Mouse (Mus musculus): ENCODE data around the gene Rbm38. TPM values are rescaled to one million over a fixed set of nuclear protein-coding genes. Genes with fewer than 3 reads are reported as not detected.

The Rbm38 gene
- polyA plus RNA-seq, 1 experiment from 2014 or later: 56.6 TPM

GRCm38 (mm10) chr2:173019322-173019721 is 976 bp upstream of the Rbm38 start:
- WGBS: 13% methylated on average over 9 of the region's 9 CpGs
- peaks cover 4% of the 10 kb centered on the region; the same call in 1 of the 2 replicates for H3K27me3 ChIP-seq (replicated peaks)
- H3K9me3 ChIP-seq: no peaks in the 10 kb centered on the region
- peaks cover 12% of the 10 kb centered on the region for H3K36me3 ChIP-seq
- H3K9ac ChIP-seq: no peak overlapping the region
- peaks cover 34% of the 10 kb centered on the region for H3K4me1 ChIP-seq
- H3K27ac ChIP-seq: no peak overlapping the region
- ATAC-seq (ENCODE audit: insufficient read depth, low FRiP score, low read depth): no peak
- H3K4me3 ChIP-seq (replicated peaks): peak overlapping the region; percentile 37
- H3K4me2 ChIP-seq: peak overlapping the region; percentile 79

- Histone ChIP-seq H3K9me3 (no peaks in the 10 kb centered on the region), H3K4me1 (peaks cover 38% of the 10 kb centered on the region), H3K27me3 (replicated peaks) (peaks cover 4% of the 10 kb centered on the region; the same call in 1 of the 2 replicates), H3K4me3 (replicated peaks) (peak overlapping the region; percentile 37), H3K9ac (no peak overlapping the region), H3K27ac (no peak overlapping the region), H3K4me2 (peak overlapping the region; percentile 79), H3K36me3 (peaks cover 8% of the 10 kb centered on the region)
- under 1% methylated on average over 29 of the region's 29 CpGs for WGBS
- peak; percentile 84 for ATAC-seq (ENCODE audit: insufficient read depth, low FRiP score, low read depth)
Observed at GRCm38 (mm10) chr2:173019790-173020189, 508 bp upstream of the Rbm38 start.

GRCm38 (mm10) chr2:173021633-173022055 is 1.3 kb downstream of the Rbm38 start:
- peaks cover 4% of the 10 kb centered on the region; the same call in 1 of the 2 replicates for H3K27me3 ChIP-seq (replicated peaks)
- H3K36me3 ChIP-seq: 0 out of 2 replicates have a peak, but pooled peaks cover 5% of the 10 kb centered on the region
- peak overlapping the region; percentile 62; the same call in 1 of the 2 replicates for H3K9ac ChIP-seq
- peak overlapping the region; percentile 86 for H3K4me2 ChIP-seq
- no peaks in the 10 kb centered on the region for H3K9me3 ChIP-seq
- under 1% methylated on average over 54 of the region's 54 CpGs for WGBS
- peak; percentile 67 for ATAC-seq (ENCODE audit: insufficient read depth, low FRiP score, low read depth)
- H3K4me3 ChIP-seq (replicated peaks): peak overlapping the region; percentile 75
- H3K4me1 ChIP-seq: peaks cover 57% of the 10 kb centered on the region
- peak overlapping the region; percentile 32; the same call in 1 of the 2 replicates for H3K27ac ChIP-seq

GRCm38 (mm10) chr2:173022056-173022681 is 1.9 kb downstream of the Rbm38 start:
- H3K4me1 ChIP-seq: peaks cover 61% of the 10 kb centered on the region
- under 1% methylated on average over 49 of the region's 51 CpGs for WGBS
- peak overlapping the region; percentile 62; the same call in 1 of the 2 replicates for H3K9ac ChIP-seq
- peaks cover 4% of the 10 kb centered on the region; the same call in 1 of the 2 replicates for H3K27me3 ChIP-seq (replicated peaks)
- peak overlapping the region; percentile 75 for H3K4me3 ChIP-seq (replicated peaks)
- 0 out of 2 replicates have a peak, but pooled peaks cover 5% of the 10 kb centered on the region for H3K36me3 ChIP-seq
- peak overlapping the region; percentile 32; the same call in 1 of the 2 replicates for H3K27ac ChIP-seq
- peak overlapping the region; percentile 86 for H3K4me2 ChIP-seq
- no peaks in the 10 kb centered on the region for H3K9me3 ChIP-seq
- no peak; the same call in 1 of the 2 replicates for ATAC-seq (ENCODE audit: insufficient read depth, low FRiP score, low read depth)

GRCm38 (mm10) chr2:173022813-173023212 is 2.5 kb downstream of the Rbm38 start:
- Histone ChIP-seq H3K9me3 (no peaks in the 10 kb centered on the region), H3K4me2 (peak overlapping the region; percentile 86), H3K4me3 (replicated peaks) (peak overlapping the region; percentile 75), H3K27me3 (replicated peaks) (peaks cover 4% of the 10 kb centered on the region; the same call in 1 of the 2 replicates), H3K4me1 (peaks cover 68% of the 10 kb centered on the region), H3K27ac (no peak overlapping the region), H3K36me3 (0 out of 2 replicates have a peak, but pooled peaks cover 5% of the 10 kb centered on the region), H3K9ac (peak overlapping the region; percentile 62; the same call in 1 of the 2 replicates)
- WGBS: 29% methylated on average over 10 of the region's 10 CpGs
- no peak for ATAC-seq (ENCODE audit: insufficient read depth, low FRiP score, low read depth)

- Histone ChIP-seq H3K36me3 (0 out of 2 replicates have a peak, but pooled peaks cover 5% of the 10 kb centered on the region), H3K4me2 (peak overlapping the region; percentile 86), H3K4me1 (peaks cover 70% of the 10 kb centered on the region), H3K9ac (peak overlapping the region; percentile 13; the same call in 1 of the 2 replicates), H3K4me3 (replicated peaks) (peak overlapping the region; percentile 75), H3K27me3 (replicated peaks) (peaks cover 4% of the 10 kb centered on the region; the same call in 1 of the 2 replicates), H3K9me3 (no peaks in the 10 kb centered on the region), H3K27ac (no peak overlapping the region)
- WGBS: 67% methylated on average over 7 of the region's 7 CpGs
- ATAC-seq (ENCODE audit: insufficient read depth, low FRiP score, low read depth): no peak
Observed at GRCm38 (mm10) chr2:173023371-173023851, 3.1 kb downstream of the Rbm38 start.

- H3K27ac ChIP-seq: no peak overlapping the region
- 0 out of 2 replicates have a peak, but pooled peaks cover 5% of the 10 kb centered on the region for H3K36me3 ChIP-seq
- 66% methylated on average over 4 of the region's 4 CpGs for WGBS
- H3K9me3 ChIP-seq: no peaks in the 10 kb centered on the region
- H3K4me3 ChIP-seq (replicated peaks): peak overlapping the region; percentile 75
- H3K4me2 ChIP-seq: peak overlapping the region; percentile 86
- peak; percentile 9; the same call in 1 of the 2 replicates for ATAC-seq (ENCODE audit: insufficient read depth, low FRiP score, low read depth)
- peak overlapping the region; percentile 13; the same call in 1 of the 2 replicates for H3K9ac ChIP-seq
- H3K27me3 ChIP-seq (replicated peaks): peaks cover 4% of the 10 kb centered on the region; the same call in 1 of the 2 replicates
- peaks cover 68% of the 10 kb centered on the region for H3K4me1 ChIP-seq
Observed at GRCm38 (mm10) chr2:173023966-173024365, 3.7 kb downstream of the Rbm38 start.

- 79% methylated on average over 8 of the region's 8 CpGs for WGBS
- Histone ChIP-seq H3K9ac (no peak overlapping the region), H3K36me3 (0 out of 2 replicates have a peak, but pooled peaks cover 6% of the 10 kb centered on the region), H3K4me1 (peaks cover 66% of the 10 kb centered on the region), H3K4me2 (peak overlapping the region; percentile 86), H3K27me3 (replicated peaks) (peaks cover 4% of the 10 kb centered on the region; the same call in 1 of the 2 replicates), H3K9me3 (no peaks in the 10 kb centered on the region), H3K27ac (no peak overlapping the region), H3K4me3 (replicated peaks) (peak overlapping the region; percentile 75; the same call in 1 of the 2 replicates)
- no peak for ATAC-seq (ENCODE audit: insufficient read depth, low FRiP score, low read depth)
Observed at GRCm38 (mm10) chr2:173024392-173024791, 4.1 kb downstream of the Rbm38 start.

- no peak overlapping the region for H3K4me3 ChIP-seq (replicated peaks)
- H3K9me3 ChIP-seq: no peaks in the 10 kb centered on the region
- H3K4me1 ChIP-seq: peaks cover 61% of the 10 kb centered on the region
- H3K4me2 ChIP-seq: peak overlapping the region; percentile 86
- H3K27ac ChIP-seq: peak overlapping the region; percentile 77; the same call in 1 of the 2 replicates
- ATAC-seq (ENCODE audit: insufficient read depth, low FRiP score, low read depth): no peak
- peaks cover 4% of the 10 kb centered on the region; the same call in 1 of the 2 replicates for H3K27me3 ChIP-seq (replicated peaks)
- 30% methylated on average over 4 of the region's 4 CpGs for WGBS
- H3K36me3 ChIP-seq: 0 out of 2 replicates have a peak, but pooled peaks cover 10% of the 10 kb centered on the region
- no peak overlapping the region for H3K9ac ChIP-seq
Observed at GRCm38 (mm10) chr2:173024938-173025337, 4.6 kb downstream of the Rbm38 start.

GRCm38 (mm10) chr2:173026286-173026685 is 6.0 kb downstream of the Rbm38 start:
- no peak overlapping the region for H3K9ac ChIP-seq
- peaks cover 60% of the 10 kb centered on the region for H3K4me1 ChIP-seq
- H3K4me3 ChIP-seq (replicated peaks): no peak overlapping the region
- no peaks in the 10 kb centered on the region for H3K9me3 ChIP-seq
- ATAC-seq (ENCODE audit: insufficient read depth, low FRiP score, low read depth): no peak
- 0 out of 2 replicates have a peak, but pooled peaks cover 10% of the 10 kb centered on the region for H3K36me3 ChIP-seq
- WGBS: 66% methylated on average over 5 of the region's 5 CpGs
- H3K27me3 ChIP-seq (replicated peaks): no peaks in the 10 kb centered on the region
- peak overlapping the region; percentile 25 for H3K4me2 ChIP-seq
- peak overlapping the region; percentile 77 for H3K27ac ChIP-seq

- H3K4me2 ChIP-seq: peak overlapping the region; percentile 25
- WGBS: 44% methylated on average over 3 of the region's 3 CpGs
- peak; percentile 27 for ATAC-seq (ENCODE audit: insufficient read depth, low FRiP score, low read depth)
Observed at GRCm38 (mm10) chr2:173026688-173027131, 6.4 kb downstream of the Rbm38 start.

More at GRCm38 (mm10) chr2:173026688-173027131, 6.4 kb downstream of the Rbm38 start:
- Histone ChIP-seq H3K9ac (no peak overlapping the region), H3K36me3 (peaks cover 10% of the 10 kb centered on the region; the same call in 1 of the 2 replicates), H3K4me1 (peaks cover 61% of the 10 kb centered on the region), H3K4me3 (replicated peaks) (no peak overlapping the region), H3K27ac (peak overlapping the region; percentile 77), H3K27me3 (replicated peaks) (no peaks in the 10 kb centered on the region), H3K9me3 (no peaks in the 10 kb centered on the region)
